Mouse (Mus musculus) bone marrow macrophage, adult 2 months (primary cell): Measurements from ENCODE around the gene Tmem236.

Source experiments
- CTCF ChIP-seq: IDR thresholded peaks from 2 replicates; pipeline ENCODE4 v1.5.1; 2012; ENCODE audit warnings: low read depth, mild to moderate bottlenecking, low read length, moderate library complexity
- POLR2A ChIP-seq: IDR thresholded peaks from 2 replicates; pipeline ENCODE4 v1.6.1; 2012; ENCODE audit warnings: mild to moderate bottlenecking, low read depth, low read length, borderline replicate concordance

- TF ChIP-seq CTCF, result no peak
- TF ChIP-seq POLR2A, result no peak
Observed at GRCm38 (mm10) chr2:14136906-14137305, 37.4 kb upstream of the Tmem236 start.
